Mouse (Mus musculus) CH12.LX (cell line): ENCODE results near the gene Slc22a15. TPM values are rescaled to one million over a fixed set of nuclear protein-coding genes. Genes with fewer than 3 reads are reported as not detected.

Experiments
- DNase-seq: peaks from one replicate; pipeline ENCODE4 v3.0.0-alpha.2; 2013; ENCODE audit errors: extremely low read depth
- H3K27ac ChIP-seq: 2 replicates; pipeline ENCODE4 v1.5.1; 2012; ENCODE audit warnings: low read depth, mild to moderate bottlenecking, control low read depth, moderate library complexity; ENCODE audit not compliant: insufficient read depth
- H3K27me3 ChIP-seq: replicated peaks from 2 replicates; pipeline ENCODE3; 2012; ENCODE audit warnings: inconsistent platforms
- H3K36me3 ChIP-seq, 2 experiments: replicated peaks in 1 of 2; 2 replicates each; pipeline versions ENCODE3 to v1.6.1; 2012; ENCODE audit warnings: inconsistent platforms in 1 of 2, low read length in 1 of 2, mild to moderate bottlenecking in 1 of 2, mixed read lengths in 1 of 2, moderate library complexity in 1 of 2; ENCODE audit not compliant: control insufficient read depth in 1 of 2, insufficient read depth in 1 of 2
- H3K4me1 ChIP-seq, 2 experiments: 2 replicates each; pipeline ENCODE4 v1.6.1; 2012; ENCODE audit warnings: inconsistent platforms in 1 of 2, moderate library complexity in 1 of 2; ENCODE audit not compliant: insufficient read depth in 2 of 2, control insufficient read depth in 1 of 2
- H3K4me2 ChIP-seq: 2 replicates; pipeline ENCODE4 v1.6.1; 2012; ENCODE audit warnings: low read depth, mild to moderate bottlenecking, control low read depth; ENCODE audit not compliant: poor library complexity, insufficient read depth, severe bottlenecking
- H3K4me3 ChIP-seq, 3 experiments: fragments of 150-350 bp in 1 of 3; sonication (generic) in 1 of 3; replicated peaks in 1 of 3; 2 replicates each; pipeline versions ENCODE3 to v1.5.1; 2011 to 2012; ENCODE audit warnings: low read depth in 2 of 3, low read length in 2 of 3, mild to moderate bottlenecking in 2 of 3, moderate library complexity in 2 of 3, control low read depth in 1 of 3, improper control_type of control experiment in 1 of 3, inconsistent platforms in 1 of 3, mixed read lengths in 1 of 3; ENCODE audit not compliant: poor library complexity in 1 of 3
- H3K79me2 ChIP-seq: replicated peaks from 2 replicates; pipeline ENCODE4 v1.6.1; 2012; ENCODE audit warnings: mild to moderate bottlenecking, moderate library complexity; ENCODE audit not compliant: control insufficient read depth, poor library complexity, insufficient read depth, severe bottlenecking; ENCODE audit errors: extremely low read depth
- H3K9ac ChIP-seq: 2 replicates; pipeline ENCODE4 v1.6.1; 2012; ENCODE audit warnings: low read depth, mild to moderate bottlenecking, control low read depth, moderate library complexity; ENCODE audit not compliant: insufficient read depth
- H3K9me3 ChIP-seq: replicated peaks from 2 replicates; pipeline ENCODE3; 2012; ENCODE audit warnings: low read length, inconsistent platforms, mixed read lengths
- BHLHE40 ChIP-seq: IDR thresholded peaks from 2 replicates; pipeline ENCODE4 v1.6.1; 2011; ENCODE audit warnings: mild to moderate bottlenecking, low read depth, low read length, improper control_type of control experiment
- CHD1 ChIP-seq: IDR thresholded peaks from 2 replicates; pipeline ENCODE4 v1.6.1; 2012; ENCODE audit warnings: low read depth, low read length, improper control_type of control experiment, inconsistent platforms
- CHD2 ChIP-seq: IDR thresholded peaks from 2 replicates; pipeline ENCODE4 v1.6.1; 2011; ENCODE audit warnings: low read length, improper control_type of control experiment
- CTCF ChIP-seq, 2 experiments: IDR thresholded peaks in 1 of 2; conservative IDR thresholded peaks in 1 of 2; 2 replicates each; pipeline ENCODE4 v1.5.1; 2011 to 2012; ENCODE audit warnings: low read depth in 2 of 2, low read length in 2 of 2, improper control_type of control experiment in 1 of 2, inconsistent platforms in 1 of 2, mild to moderate bottlenecking in 1 of 2, moderate library complexity in 1 of 2
- E2F4 ChIP-seq: IDR thresholded peaks from 2 replicates; pipeline ENCODE4 v1.6.1; 2011; ENCODE audit warnings: low read depth, low read length, improper control_type of control experiment; ENCODE audit not compliant: insufficient replicate concordance
- EP300 ChIP-seq: IDR thresholded peaks from 2 replicates; pipeline ENCODE4 v1.6.1; 2011; ENCODE audit warnings: low read length, improper control_type of control experiment
- ETS1 ChIP-seq: conservative IDR thresholded peaks from 2 replicates; pipeline ENCODE4 v1.6.1; 2012; ENCODE audit warnings: low read depth, mild to moderate bottlenecking, inconsistent platforms, low read length, improper control_type of control experiment, moderate library complexity
- GABPA ChIP-seq: IDR thresholded peaks from 2 replicates; pipeline ENCODE4 v1.6.1; 2012; ENCODE audit warnings: low read depth, low read length, improper control_type of control experiment, inconsistent platforms; ENCODE audit not compliant: insufficient replicate concordance
- HCFC1 ChIP-seq: IDR thresholded peaks from 2 replicates; pipeline ENCODE4 v1.6.1; 2012; ENCODE audit warnings: low read depth, mild to moderate bottlenecking, inconsistent platforms, low read length, improper control_type of control experiment
- JUN ChIP-seq: IDR thresholded peaks from 2 replicates; pipeline ENCODE4 v1.6.1; 2011; ENCODE audit warnings: low read depth, mild to moderate bottlenecking, low read length, improper control_type of control experiment, moderate library complexity; ENCODE audit not compliant: insufficient read depth
- JUND ChIP-seq: conservative IDR thresholded peaks from 2 replicates; pipeline ENCODE4 v1.6.1; 2011; ENCODE audit warnings: low read depth, low read length, improper control_type of control experiment
- KAT2A ChIP-seq: IDR thresholded peaks from 2 replicates; pipeline ENCODE4 v1.6.1; 2012; ENCODE audit warnings: low read length, improper control_type of control experiment, inconsistent platforms; ENCODE audit not compliant: insufficient replicate concordance
- MAFK ChIP-seq: IDR thresholded peaks from 2 replicates; pipeline ENCODE4 v1.6.1; 2011; ENCODE audit warnings: low read length, improper control_type of control experiment; ENCODE audit not compliant: insufficient replicate concordance
- MAX ChIP-seq: IDR thresholded peaks from 2 replicates; pipeline ENCODE4 v1.6.1; 2011; ENCODE audit warnings: low read length, improper control_type of control experiment
- MYC ChIP-seq: IDR thresholded peaks from 2 replicates; pipeline ENCODE4 v1.6.1; 2011; ENCODE audit warnings: low read depth, mild to moderate bottlenecking, improper control_type of control experiment, low read length
- NRF1 ChIP-seq: IDR thresholded peaks from 2 replicates; pipeline ENCODE4 v1.6.1; 2014; ENCODE audit warnings: low read depth, mild to moderate bottlenecking, inconsistent platforms, low read length, improper control_type of control experiment, moderate library complexity
- PAX5 ChIP-seq: IDR thresholded peaks from 2 replicates; pipeline ENCODE4 v1.6.1; 2012; ENCODE audit warnings: low read length, inconsistent platforms, mixed read lengths
- POLR2A ChIP-seq: IDR thresholded peaks from 2 replicates; pipeline ENCODE4 v1.6.1; 2011; ENCODE audit warnings: low read depth, mild to moderate bottlenecking, improper control_type of control experiment, low read length
- RAD21 ChIP-seq: IDR thresholded peaks from 2 replicates; pipeline ENCODE4 v1.6.1; 2011; ENCODE audit warnings: low read depth, mild to moderate bottlenecking, low read length, improper control_type of control experiment, moderate library complexity
- RCOR1 ChIP-seq: conservative IDR thresholded peaks from 2 replicates; pipeline ENCODE4 v1.6.1; 2012; ENCODE audit warnings: low read depth, mild to moderate bottlenecking, inconsistent platforms, low read length, improper control_type of control experiment
- SMC3 ChIP-seq: IDR thresholded peaks from 2 replicates; pipeline ENCODE4 v1.6.1; 2011; ENCODE audit warnings: low read depth, low read length, improper control_type of control experiment
- TBP ChIP-seq: conservative IDR thresholded peaks from 2 replicates; pipeline ENCODE4 v1.6.1; 2011; ENCODE audit warnings: low read depth, low read length, improper control_type of control experiment
- TCF12 ChIP-seq: IDR thresholded peaks from 2 replicates; pipeline ENCODE4 v1.6.1; 2014; ENCODE audit warnings: low read depth, mild to moderate bottlenecking, inconsistent platforms, low read length, improper control_type of control experiment
- UBTF ChIP-seq: IDR thresholded peaks from 2 replicates; pipeline ENCODE4 v1.6.1; 2012; ENCODE audit warnings: low read depth, mild to moderate bottlenecking, inconsistent platforms, low read length, improper control_type of control experiment, moderate library complexity
- USF1 ChIP-seq: IDR thresholded peaks from 2 replicates; pipeline ENCODE4 v1.6.1; 2014; ENCODE audit warnings: low read depth, mild to moderate bottlenecking, inconsistent platforms, low read length, improper control_type of control experiment
- USF2 ChIP-seq: conservative IDR thresholded peaks from 2 replicates; pipeline ENCODE4 v1.6.1; 2011; ENCODE audit warnings: low read depth, low read length, improper control_type of control experiment
- ZC3H11A ChIP-seq: IDR thresholded peaks from 2 replicates; pipeline ENCODE4 v1.6.1; 2012; ENCODE audit warnings: low read depth, mild to moderate bottlenecking, inconsistent platforms, low read length, improper control_type of control experiment
- ZMIZ1 ChIP-seq: IDR thresholded peaks from 2 replicates; pipeline ENCODE4 v1.6.1; 2012; ENCODE audit warnings: low read depth, mild to moderate bottlenecking, inconsistent platforms, low read length, improper control_type of control experiment
- dilution Hi-C: fragments of 300-500 bp; cut with MboI; formaldehyde crosslinking; loops from 2 replicates; pipeline ENCODE4 v1.14.3; 2020; ENCODE audit warnings: low sequenced_read_pairs; ENCODE audit not compliant: extremely low pct_unique_long_range_greater_than_20kb, extremely low pct_ligation_motif_present
- in situ Hi-C: fragments of 300-500 bp; cut with MboI; formaldehyde crosslinking; loops from 3 replicates; pipeline ENCODE4 v1.14.3; 2019; ENCODE audit warnings: low sequenced_read_pairs, low pct_ligation_motif_present, low pct_unique_long_range_greater_than_20kb, mixed read lengths
- polyA plus RNA-seq: library from polyadenylated mRNA; unstranded; fragments of >175 nt; gene quantifications from 2 replicates; pipeline ENCODE4 v1.2.1, GENCODE M21; 2012; ENCODE audit warnings: low read depth; ENCODE audit not compliant: insufficient read length
- total RNA-seq, 2 experiments: library from RNA; depleted of rRNA; stranded (reverse); fragments of 300-350 nt in 1 of 2; fragments of >200 nt in 1 of 2; gene quantifications; 2 replicates each; pipeline ENCODE4 v1.2.3; 2012 to 2014

Gene Slc22a15
- total and polyA plus RNA-seq, 3 experiments, result 1.8 to 7.6 (median 4.5) TPM

DNA sequence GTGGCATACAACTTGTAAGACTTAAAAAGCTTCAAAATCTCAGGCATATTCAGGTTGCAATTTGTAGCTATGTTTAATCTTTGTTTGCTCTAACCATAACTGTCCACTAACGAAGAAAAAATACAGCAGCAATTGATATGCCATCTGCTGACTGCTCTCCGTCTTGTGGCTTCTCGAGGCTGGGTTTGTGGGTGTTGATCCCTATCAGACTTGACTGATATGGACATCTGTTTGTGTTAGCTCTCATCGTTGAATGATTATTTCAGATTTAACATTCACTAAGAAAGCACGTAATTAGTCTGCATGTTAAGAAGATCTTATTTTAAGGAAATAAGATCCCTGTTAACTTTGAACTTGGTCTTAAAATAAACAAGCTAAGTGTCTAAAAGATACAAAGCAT, 7.7 kb downstream of the Slc22a15 start:
- Histone ChIP-seq H3K4me3 (no peak overlapping the region), H3K4me1 (peaks cover 16 to 27% of the 10 kb centered on the region in 2 experiments), H3K4me2 (no peak overlapping the region), H3K27ac (no peak overlapping the region), H3K36me3 (peaks cover 16 to 40% of the 10 kb centered on the region in 2 experiments), H3K79me2 (no peaks in the 10 kb centered on the region; the same call in 1 of the 2 replicates), H3K27me3 (no peaks in the 10 kb centered on the region), H3K9ac (no peak overlapping the region), H3K9me3 (no peaks in the 10 kb centered on the region)
- no peak for TF ChIP-seq E2F4
- TF ChIP-seq JUND, result no peak
- TF ChIP-seq TCF12, result no peak
- no peak for TF ChIP-seq CHD1
- TF ChIP-seq HCFC1, result no peak
- TF ChIP-seq PAX5, result no peak
- no peak for TF ChIP-seq GABPA
- TF ChIP-seq ZC3H11A, result no peak
- TF ChIP-seq USF1, result no peak
- no peak for TF ChIP-seq UBTF
- TF ChIP-seq CTCF (conservative IDR thresholded peaks at IDR 0.05 in 1 of 2, IDR thresholded peaks at IDR 0.05 in 1 of 2; ENCODE audit: low read depth in 2 of 2, low read length in 2 of 2), result no peak
- no peak for TF ChIP-seq MAFK
- TF ChIP-seq JUN, result no peak
- TF ChIP-seq SMC3, result no peak
- TF ChIP-seq USF2, result no peak
- TF ChIP-seq MAX, result no peak
- no peak for TF ChIP-seq ETS1
- TF ChIP-seq RAD21, result no peak
- TF ChIP-seq CHD2, result no peak
- no peak for TF ChIP-seq ZMIZ1
- dilution Hi-C loops (no loop called here), in situ Hi-C loops (no loop called here)
- no peak for DNase-seq

DNA sequence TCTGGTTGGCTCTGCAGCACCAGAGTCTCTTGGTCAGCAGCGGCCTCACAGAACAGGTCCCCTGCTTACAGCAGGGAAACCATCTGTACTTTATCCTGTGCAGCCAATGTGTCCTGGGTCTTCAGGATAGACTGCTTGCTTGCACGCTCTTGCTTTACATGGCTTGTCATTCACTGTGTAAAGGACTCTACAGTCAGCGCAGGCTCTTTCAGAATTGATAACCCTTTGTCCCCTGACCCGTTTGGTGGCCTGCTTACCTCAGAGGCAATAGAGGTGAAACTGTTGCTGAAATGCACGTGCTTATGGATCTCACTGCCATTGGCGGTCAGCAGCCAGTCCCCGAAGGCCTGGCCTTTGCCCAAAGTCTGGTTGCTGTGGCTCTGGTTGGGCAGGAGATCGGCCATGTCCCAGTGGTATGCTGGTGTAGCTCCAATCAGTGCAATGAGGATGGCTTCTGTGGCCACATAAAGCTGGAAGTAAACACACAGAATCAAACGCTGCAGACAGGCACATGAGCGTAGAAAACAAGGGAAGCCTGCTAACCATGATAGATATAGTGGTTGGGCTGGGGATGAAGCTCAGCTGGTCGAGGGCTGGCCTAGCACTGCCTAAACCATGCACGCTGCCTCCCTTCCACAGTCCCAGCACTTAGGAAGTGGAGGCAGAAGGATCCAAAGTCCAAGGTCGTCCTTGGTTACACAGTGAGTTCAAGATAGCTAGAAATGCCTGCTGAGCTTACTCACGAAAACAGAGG, 9.0 kb downstream of the Slc22a15 start:
- Histone ChIP-seq H3K27me3 (no peaks in the 10 kb centered on the region), H3K9ac (no peak overlapping the region), H3K36me3 (peaks cover 16 to 37% of the 10 kb centered on the region in 2 experiments), H3K4me1 (peaks cover 16 to 27% of the 10 kb centered on the region in 2 experiments), H3K4me3 (no peak overlapping the region), H3K79me2 (no peaks in the 10 kb centered on the region; the same call in 1 of the 2 replicates), H3K9me3 (no peaks in the 10 kb centered on the region), H3K4me2 (no peak overlapping the region), H3K27ac (no peak overlapping the region)
- TF ChIP-seq MYC (no peak), EP300 (no peak), MAFK (no peak), POLR2A (no peak), CHD1 (no peak), RAD21 (no peak), E2F4 (no peak), JUND (no peak), TBP (no peak), PAX5 (no peak), CHD2 (no peak), RCOR1 (no peak), NRF1 (no peak), BHLHE40 (no peak), ZC3H11A (no peak), KAT2A (no peak), UBTF (no peak), GABPA (no peak)
- dilution Hi-C loops (no loop called here), in situ Hi-C loops (no loop called here)
- DNase-seq, result no peak
